In the genomic region with DNA sequence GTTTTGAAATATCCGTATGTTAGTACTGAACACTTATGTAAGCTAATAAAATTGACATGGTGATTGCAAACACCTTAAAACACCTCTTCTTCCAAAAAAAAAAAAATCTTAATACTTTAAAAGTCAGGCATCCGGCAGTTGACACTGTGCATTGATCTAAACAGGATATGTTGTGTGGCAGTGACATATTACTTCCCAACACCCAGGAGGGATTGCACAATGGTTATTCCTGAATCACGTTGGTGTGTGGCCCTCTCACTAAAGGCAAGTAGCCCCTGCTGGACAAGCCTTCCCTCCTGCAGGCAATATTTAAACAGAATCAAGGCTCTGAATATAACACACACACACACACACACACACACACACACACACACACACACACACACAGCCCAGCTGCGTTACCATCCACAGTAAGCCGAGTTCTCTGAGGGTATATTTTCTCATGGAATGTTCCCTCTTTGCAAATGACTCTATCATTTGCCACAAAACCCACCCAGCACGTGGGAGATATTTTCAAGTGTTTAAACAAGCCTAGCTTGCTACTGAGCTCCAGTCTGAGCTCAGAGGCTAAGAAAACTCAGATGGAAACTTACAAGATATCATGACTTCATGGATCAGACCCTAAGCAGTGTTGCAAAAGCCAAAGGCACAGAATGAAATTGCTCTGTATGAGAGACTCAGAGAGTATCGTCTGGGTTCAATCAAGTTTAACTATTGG, we compare ENCODE assay signal across 22 mouse cellular contexts.
A peak's percentile ranks its signal among the peaks of the same experiment; 100 is the strongest.
DNase-seq lines count a peak whose midpoint lies in the region; ATAC-seq and TF ChIP-seq lines count a peak whose summit lies in the region.
"Had no signal": no experiment of that assay in that cellular context is flagged by ENCODE, and none has a peak within 500 bp of the region (broad histone marks: within the 10 kb centered on the region; RNA-seq: fewer than 3 reads in every experiment).

No protein-coding gene starts in this region.

- DNase-seq in kidney, adult 2 months = peak; percentile 21
- DNase-seq in kidney, postnatal 36 days = no peak
- no peak for DNase-seq in lung, postnatal 25 days (ENCODE audit: low spot score)
- DNase-seq: adrenal gland, adult 8-10 months; adrenal gland, postnatal 25 days; cerebellum, adult 11-12 months; cerebellum, adult 8-10 months; cerebellum, postnatal 10 days; cerebellum, postnatal 36 days; embryo, embryonic 11 days; forebrain, postnatal 0 days; gastrocnemius, postnatal 25 days had no signal

- WGBS in kidney, adult 2 months = 71% methylated on average over 7 of the region's 7 CpGs
- 24% methylated on average over 7 of the region's 7 CpGs for WGBS in lung, embryonic 16.5 days

- H3K9ac ChIP-seq in lung, embryonic 16.5 days (ENCODE audit: low read length) = no peak overlapping the region
- H3K9ac ChIP-seq: embryonic facial prominence, embryonic 15.5 days; forebrain, postnatal 0 days; hindbrain, embryonic 13.5 days had no signal

- H3K36me3 ChIP-seq in kidney, adult 2 months (ENCODE audit: control insufficient read depth, insufficient read depth, low read length) = no peaks in the 10 kb centered on the region
- H3K36me3 ChIP-seq in lung, embryonic 16.5 days (ENCODE audit: control insufficient read depth, insufficient read depth, low read length) = no peaks in the 10 kb centered on the region
- no peaks in the 10 kb centered on the region for H3K36me3 ChIP-seq in myocyte (ENCODE audit: control insufficient read depth, insufficient read depth)
- H3K36me3 ChIP-seq: embryonic facial prominence, embryonic 15.5 days; hindbrain, embryonic 10.5 days; hindbrain, embryonic 13.5 days had no signal

- H3K27me3 ChIP-seq in kidney, adult 2 months (replicated peaks; ENCODE audit: control insufficient read depth, insufficient read depth, low read length) = no peaks in the 10 kb centered on the region
- no peaks in the 10 kb centered on the region for H3K27me3 ChIP-seq in lung, embryonic 16.5 days (ENCODE audit: control insufficient read depth, insufficient read depth, low read depth, low read length)
- H3K27me3 ChIP-seq in myocyte (ENCODE audit: control insufficient read depth, insufficient read depth, insufficient read length) = no peaks in the 10 kb centered on the region
- H3K27me3 ChIP-seq: embryonic facial prominence, embryonic 15.5 days; hindbrain, embryonic 13.5 days had no signal

- H3K9me3 ChIP-seq in lung, embryonic 16.5 days (ENCODE audit: control insufficient read depth, low read length) = no peaks in the 10 kb centered on the region
- H3K9me3 ChIP-seq: embryonic facial prominence, embryonic 15.5 days; hindbrain, embryonic 10.5 days; hindbrain, embryonic 13.5 days had no signal

- no peak overlapping the region for H3K27ac ChIP-seq in kidney, adult 2 months (ENCODE audit: insufficient read depth, low read depth, low read length)
- H3K27ac ChIP-seq in lung, embryonic 16.5 days (ENCODE audit: low read length) = peak overlapping the region; percentile 44; the same call in 1 of the 2 replicates
- H3K27ac ChIP-seq: embryonic facial prominence, embryonic 15.5 days; hindbrain, embryonic 10.5 days; hindbrain, embryonic 13.5 days had no signal

- TF ChIP-seq CTCF in kidney, adult 2 months (conservative IDR thresholded peaks at IDR 0.05; ENCODE audit: insufficient read depth, insufficient read length, low read depth, low read length) = no peak

- no peak overlapping the region for H3ac ChIP-seq in myocyte (ENCODE audit: control insufficient read depth, insufficient read length)

- no peaks in the 10 kb centered on the region for H3K79me2 ChIP-seq in myocyte (ENCODE audit: control insufficient read depth, insufficient read depth)

- peak; percentile 67 for ATAC-seq in lung, embryonic 16.5 days (ENCODE audit: low read depth)
- ATAC-seq in granulocyte monocyte progenitor cell, adult 5-6 weeks (replicated peaks; ENCODE audit: poor library complexity, severe bottlenecking) = no peak
- ATAC-seq: activated CD4-positive, CD25-positive, alpha-beta regulatory T cell, adult 4 months; forebrain, embryonic 14.5 days; forebrain, postnatal 0 days; hindbrain, embryonic 16.5 days had no signal

- no peaks in the 10 kb centered on the region for H3K4me1 ChIP-seq in kidney, adult 2 months (ENCODE audit: control insufficient read depth, insufficient read depth, low read length)
- peaks cover 11% of the 10 kb centered on the region for H3K4me1 ChIP-seq in lung, embryonic 16.5 days (replicated peaks; ENCODE audit: control insufficient read depth, insufficient read depth, low read length)
- H3K4me1 ChIP-seq: hindbrain, embryonic 13.5 days had no signal

- no peak overlapping the region for H3K4me3 ChIP-seq in kidney, adult 2 months (ENCODE audit: insufficient read depth, low read depth, low read length)
- no peak overlapping the region for H3K4me3 ChIP-seq in lung, embryonic 16.5 days (ENCODE audit: low read length)
- no peak overlapping the region for H3K4me3 ChIP-seq in myocyte
- H3K4me3 ChIP-seq: embryonic facial prominence, embryonic 15.5 days; hindbrain, embryonic 10.5 days; hindbrain, embryonic 13.5 days had no signal

- no peak overlapping the region for H3K4me2 ChIP-seq in lung, embryonic 16.5 days (ENCODE audit: low read depth, low read length)
- no peak overlapping the region for H3K4me2 ChIP-seq in myocyte (ENCODE audit: low read depth)
- H3K4me2 ChIP-seq: embryonic facial prominence, embryonic 15.5 days; heart, embryonic 11.5 days; hindbrain, embryonic 13.5 days had no signal

- TF ChIP-seq POLR2A in kidney, adult 2 months (IDR thresholded peaks at IDR 0.05; ENCODE audit: low read depth, low read length) = no peak
- TF ChIP-seq POLR2A in myocyte (IDR thresholded peaks at IDR 0.05; ENCODE audit: insufficient read length, low read depth) = no peak

TF ChIP-seq in myocyte, 11 proteins besides CTCF, POLR2A, EP300 and RAD21:
- TF ChIP-seq MYOD1 (IDR thresholded peaks at IDR 0.05; ENCODE audit: control insufficient read depth in 1 of 3, insufficient read length in 2 of 3, low read depth in 2 of 3) (no peak), POLR2AphosphoS2 (IDR thresholded peaks at IDR 0.05; ENCODE audit: insufficient read length, low read depth) (no peak), CEBPB (IDR thresholded peaks at IDR 0.05; ENCODE audit: insufficient read depth, poor library complexity, severe bottlenecking) (peak; percentile 56; the same call in 1 of the 2 replicates), TCF3 (IDR thresholded peaks at IDR 0.05; ENCODE audit: insufficient read length, low read depth) (no peak), TCF12 (IDR thresholded peaks at IDR 0.05; ENCODE audit: insufficient read depth, poor library complexity, severe bottlenecking) (no peak)
TF ChIP-seq in myocyte: peak in this region for 1.
